Mouse (Mus musculus): Measurements from ENCODE around the gene Wdr54.
A peak's percentile ranks its signal among the peaks of the same experiment; 100 is the strongest.

Wdr54 gene

DNA sequence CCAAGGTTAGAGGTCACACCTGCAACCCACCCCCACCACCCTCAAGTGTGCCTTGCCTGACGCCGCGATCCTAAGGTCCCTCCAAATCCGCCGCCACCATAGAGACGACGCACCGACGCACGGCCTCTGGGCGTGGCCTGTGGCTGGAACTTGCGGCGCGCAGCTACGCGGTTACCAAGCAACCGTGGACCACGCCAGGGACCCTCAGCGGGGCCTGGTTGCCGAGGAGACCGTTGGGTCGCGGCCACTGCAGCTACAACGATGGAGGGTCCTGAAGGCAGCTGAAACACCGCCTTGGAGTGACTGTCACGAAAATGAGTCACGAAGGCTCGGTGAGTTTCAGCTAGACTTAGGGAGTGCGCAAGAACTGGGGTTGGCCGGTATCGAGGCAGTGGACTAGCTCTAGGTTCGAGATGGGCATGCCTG is at the start of gene Wdr54, which contains the start of gene 1700003E16Rik:
TSS of gene Wdr54 (minus strand) at position 139 of the 426 bp plus-strand sequence.
TSS of gene 1700003E16Rik (plus strand) at position 146 of the 426 bp plus-strand sequence.
- peak; percentile 84 for DNase-seq (ENCODE audit: extremely low read depth, insufficient read length, low spot score)

DNA sequence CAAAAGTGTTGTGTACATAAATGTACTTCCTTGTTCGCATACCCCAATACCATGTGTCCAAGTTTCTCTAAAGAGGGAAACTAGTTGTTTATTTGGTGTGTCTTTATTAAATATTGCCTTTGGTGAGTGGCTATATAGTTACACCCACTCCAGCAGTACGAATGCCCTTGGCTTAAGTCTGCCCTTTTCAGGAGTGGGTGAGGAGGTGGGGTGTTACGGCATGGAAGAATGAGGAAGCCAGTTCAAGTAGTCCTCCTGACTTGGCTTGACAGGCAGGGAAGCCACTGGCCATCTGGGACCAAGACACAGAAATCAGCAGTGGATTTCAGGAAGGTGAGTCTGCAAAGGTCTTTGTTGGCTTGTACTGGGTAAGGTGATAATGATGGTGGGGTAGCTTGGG is 49.7 kb upstream of the Wdr54 start:
- DNase-seq (ENCODE audit: extremely low read depth, insufficient read length, low spot score) = no peak

DNA sequence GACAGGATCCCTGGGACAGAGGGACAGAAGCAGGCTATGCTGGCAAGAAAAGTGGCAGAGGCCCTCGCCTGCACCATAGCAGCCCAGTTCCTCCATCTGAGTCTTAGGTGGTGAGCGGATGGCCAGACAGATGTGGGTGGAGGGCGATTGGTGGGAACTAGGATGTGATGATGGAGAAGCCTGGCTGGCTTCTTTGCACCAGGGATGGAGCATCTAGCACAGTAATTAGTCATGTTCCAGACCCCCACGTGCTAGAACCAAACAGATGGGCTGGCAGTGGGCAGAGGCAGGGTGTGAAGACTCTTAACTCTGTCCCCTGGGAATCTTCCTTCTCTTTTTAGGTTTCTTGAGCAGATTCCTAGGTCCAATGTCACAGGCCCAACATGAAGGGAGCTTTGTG is 47.1 kb upstream of the Wdr54 start:
- DNase-seq (ENCODE audit: extremely low read depth, insufficient read length, low spot score) = no peak

DNA sequence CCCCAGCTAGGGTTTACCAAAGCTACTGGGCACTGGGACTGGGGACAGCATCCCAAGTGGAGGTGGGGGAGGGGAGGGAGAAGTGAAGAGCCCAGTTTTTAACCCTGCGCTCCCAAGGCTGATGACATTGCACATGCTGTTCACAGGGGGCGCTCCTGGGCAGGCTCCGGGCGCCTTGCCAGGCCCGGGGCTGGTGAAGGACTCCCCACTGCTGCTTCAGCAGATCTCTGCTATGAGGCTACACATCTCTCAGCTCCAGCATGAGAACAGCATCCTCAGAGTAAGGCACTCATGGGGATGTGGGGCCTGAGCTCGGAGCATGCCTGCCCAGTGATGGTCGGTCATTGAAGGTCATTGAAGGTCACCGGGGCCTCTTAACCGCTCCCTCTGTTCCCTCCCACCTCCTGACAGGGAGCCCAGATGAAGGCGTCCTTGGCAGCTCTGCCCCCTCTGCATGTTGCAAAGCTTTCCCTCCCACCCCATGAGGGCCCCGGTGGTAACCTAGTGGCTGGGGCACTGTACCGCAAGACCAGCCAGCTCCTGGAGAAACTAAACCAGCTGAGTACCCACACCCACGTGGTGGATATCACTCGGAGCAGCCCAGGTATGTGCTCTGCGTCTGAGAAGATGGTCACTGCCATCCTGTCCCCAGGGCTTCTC is 41.3 kb upstream of the Wdr54 start:
- DNase-seq (ENCODE audit: extremely low read depth, insufficient read length, low spot score) = no peak

DNA sequence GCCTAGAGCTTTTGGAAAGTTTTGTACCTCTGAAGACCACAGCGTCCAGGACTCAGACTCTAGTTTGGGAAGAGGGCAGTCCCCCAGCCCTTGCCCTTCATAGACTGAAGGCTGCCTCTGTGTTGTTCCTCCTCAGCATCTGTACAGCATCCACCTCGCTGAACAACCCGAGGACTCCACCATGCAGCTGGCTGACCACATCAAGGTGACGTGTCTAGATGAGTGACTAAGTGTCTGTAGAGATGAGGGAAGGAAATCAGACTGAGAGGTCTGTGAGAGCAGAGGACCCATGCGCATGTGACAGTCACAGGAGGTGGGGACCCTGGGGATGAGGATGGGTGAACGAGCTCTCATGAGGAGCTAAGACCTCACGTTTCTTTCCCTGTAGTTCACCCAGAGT is 37.4 kb upstream of the Wdr54 start:
- DNase-seq (ENCODE audit: extremely low read depth, insufficient read length, low spot score) = no peak

DNA sequence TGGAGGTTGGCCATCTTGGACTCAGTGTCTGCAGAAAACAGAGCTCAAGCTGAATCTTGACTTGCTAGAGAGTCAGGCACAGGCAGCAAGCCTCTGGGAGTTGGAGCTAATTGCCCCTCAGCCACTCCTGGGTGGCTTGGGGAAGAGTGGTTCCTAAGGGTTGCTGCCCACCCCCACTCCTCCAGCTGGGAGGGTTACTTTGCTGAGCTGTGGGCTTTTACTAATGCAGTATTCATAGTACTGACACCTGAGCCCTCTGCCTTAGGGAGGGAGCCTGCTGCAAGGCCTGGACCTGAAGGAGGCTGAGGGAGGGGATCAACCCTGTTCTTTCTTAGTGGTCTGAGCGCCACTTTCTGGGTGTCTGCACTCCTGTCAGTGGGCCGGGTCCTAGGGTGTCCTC is 30.7 kb upstream of the Wdr54 start:
- DNase-seq (ENCODE audit: extremely low read depth, insufficient read length, low spot score) = no peak

DNA sequence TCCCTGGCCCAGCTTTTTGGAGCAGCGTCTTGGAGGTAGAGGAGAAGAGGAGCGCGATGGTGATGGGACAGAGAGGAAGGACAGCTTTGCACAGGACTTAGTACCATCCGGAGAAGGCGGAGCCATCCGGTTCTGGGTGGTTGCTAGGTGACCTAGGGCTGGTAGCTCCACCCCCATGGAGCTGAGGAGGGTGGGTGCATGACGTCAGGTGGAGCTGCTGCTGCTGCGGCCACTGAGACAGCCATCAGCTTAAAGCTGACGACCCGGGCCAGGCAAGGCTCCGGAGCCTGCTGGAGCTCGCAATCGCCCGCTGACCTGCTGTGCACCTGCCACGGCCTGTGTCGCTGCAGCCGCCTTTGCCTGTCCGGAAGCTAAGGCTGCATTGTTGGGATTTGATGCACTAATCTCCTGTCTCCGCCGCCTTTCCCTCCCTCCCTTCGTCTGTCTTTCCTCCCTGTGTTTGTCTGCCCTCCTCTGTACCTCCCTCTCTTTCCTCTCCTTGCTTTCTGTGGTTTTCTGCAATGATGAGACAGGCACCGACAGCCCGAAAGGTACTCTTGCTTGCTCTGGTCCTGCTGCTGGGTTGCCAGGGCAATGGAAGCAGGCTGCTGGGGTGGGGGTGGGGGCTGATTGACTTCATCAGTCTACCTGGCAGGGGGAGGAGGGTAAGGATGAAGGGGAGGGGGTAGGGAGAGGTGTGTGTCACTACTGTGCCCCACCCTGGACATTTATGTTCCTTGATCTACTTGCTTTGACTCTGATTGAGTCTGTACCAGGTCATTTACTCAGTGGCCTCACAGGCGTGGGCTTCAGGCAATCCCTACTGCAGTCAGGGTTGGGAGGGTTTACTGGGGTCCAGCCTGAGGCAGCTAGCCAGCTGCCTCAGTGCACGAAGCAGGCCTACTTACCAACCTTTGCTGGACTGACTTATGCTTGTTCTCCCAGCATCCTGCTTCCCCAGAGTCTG is 30.0 kb upstream of the Wdr54 start:
- DNase-seq (ENCODE audit: extremely low read depth, insufficient read length, low spot score) = no peak

DNA sequence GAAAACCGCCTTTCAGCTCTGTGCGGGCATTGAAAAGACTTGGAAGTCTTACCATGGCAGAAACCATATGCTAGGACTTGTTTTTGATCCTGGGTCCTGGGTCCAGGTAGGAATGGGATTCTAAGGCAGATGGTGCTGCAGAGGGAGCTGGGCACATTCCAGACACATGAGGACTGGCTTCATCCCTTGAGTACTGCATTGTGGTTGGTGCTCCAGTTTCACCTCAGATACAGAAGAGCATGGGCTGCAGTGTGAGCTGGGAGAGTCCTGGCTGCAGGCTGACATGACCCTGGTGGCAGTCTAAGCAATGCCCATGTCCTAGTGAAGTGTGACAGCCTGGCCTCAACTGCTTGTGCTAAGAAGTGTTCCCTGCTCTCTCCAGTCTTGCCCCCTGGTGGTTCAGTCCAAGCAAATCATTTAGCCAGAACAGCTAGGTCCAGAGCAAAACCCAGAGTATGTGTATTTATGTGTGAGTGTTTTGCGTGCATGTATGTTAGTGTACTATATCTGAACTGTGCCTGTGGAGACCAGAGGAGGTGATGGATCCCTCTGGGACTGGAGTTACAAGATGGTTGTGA is 28.8 kb upstream of the Wdr54 start:
- no peak for DNase-seq (ENCODE audit: extremely low read depth, insufficient read length, low spot score)

DNA sequence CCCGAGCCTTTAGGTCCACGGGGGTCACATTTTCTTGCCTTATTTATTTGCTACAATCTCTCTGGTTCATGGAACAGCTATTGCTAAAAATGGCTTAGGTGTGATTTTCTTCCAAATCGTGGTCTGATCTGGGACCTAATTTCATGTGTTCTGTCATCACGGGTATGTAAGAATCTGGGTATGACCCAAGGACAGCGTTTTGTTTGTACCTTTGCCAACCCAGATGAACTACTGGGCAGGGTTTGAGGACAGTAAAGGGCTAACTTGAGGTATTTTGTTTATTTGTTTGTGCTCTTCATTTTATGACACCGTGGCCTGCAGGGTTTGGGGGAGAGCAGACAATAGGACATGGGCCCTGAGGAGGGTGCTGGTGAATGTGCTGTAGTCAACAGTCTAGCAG is 24.4 kb upstream of the Wdr54 start:
- DNase-seq (ENCODE audit: extremely low read depth, insufficient read length, low spot score) = no peak

DNA sequence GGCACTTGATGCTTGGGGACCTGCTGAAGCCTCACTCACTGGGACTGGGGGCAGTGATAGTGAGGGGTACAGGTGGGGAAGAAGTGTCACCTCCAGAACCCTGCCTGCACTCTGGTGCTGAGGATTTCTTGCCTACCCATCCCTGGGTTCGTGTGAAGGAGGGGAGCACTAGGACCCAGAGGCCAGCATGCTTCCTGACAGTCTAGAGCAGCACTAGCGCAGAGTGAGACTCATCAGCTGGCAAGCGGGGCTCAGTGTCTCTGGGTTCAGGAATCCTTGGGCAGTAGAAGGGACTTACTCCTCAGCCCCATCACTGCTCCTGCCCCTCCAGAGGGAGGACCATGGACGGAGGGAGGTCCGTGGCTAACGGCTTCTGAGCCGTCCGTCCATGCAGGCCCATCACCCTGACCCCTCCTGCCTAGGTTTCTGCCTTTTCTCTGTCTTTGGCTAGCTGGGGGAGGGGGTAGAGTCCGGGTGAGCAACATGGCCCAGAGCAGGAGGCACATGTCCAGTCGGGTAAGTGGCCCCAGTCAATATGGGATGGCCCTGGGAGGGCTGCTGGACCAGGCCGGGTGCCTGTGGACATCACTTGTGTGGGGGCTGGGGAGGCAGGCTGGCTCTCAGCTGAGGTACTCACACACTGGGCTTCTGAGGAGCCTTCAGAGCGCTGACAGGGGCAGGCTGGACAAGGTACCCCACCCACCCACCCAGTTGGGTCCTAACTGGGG is 23.4 kb upstream of the Wdr54 start:
- DNase-seq (ENCODE audit: extremely low read depth, insufficient read length, low spot score) = no peak

DNA sequence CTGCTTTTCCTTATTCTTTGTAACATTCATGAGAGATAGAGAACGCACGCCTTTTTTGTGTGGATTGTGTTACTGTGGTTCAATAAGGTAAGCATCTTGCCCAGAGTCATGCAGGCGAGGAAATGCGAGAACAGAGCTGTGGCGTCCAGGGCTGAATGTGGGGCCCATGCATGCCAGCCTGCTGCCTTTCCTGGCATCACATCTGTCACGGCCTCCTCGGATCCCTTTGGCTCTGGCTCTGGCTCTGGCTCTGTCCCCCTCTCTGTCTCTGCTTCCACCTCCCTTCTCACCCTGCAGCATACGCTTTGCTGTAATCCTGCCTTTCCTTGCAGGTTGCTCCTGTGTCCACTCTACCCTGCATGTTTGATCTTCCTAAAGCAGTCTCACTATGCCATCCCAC is 19.8 kb upstream of the Wdr54 start:
- no peak for DNase-seq (ENCODE audit: extremely low read depth, insufficient read length, low spot score)

DNA sequence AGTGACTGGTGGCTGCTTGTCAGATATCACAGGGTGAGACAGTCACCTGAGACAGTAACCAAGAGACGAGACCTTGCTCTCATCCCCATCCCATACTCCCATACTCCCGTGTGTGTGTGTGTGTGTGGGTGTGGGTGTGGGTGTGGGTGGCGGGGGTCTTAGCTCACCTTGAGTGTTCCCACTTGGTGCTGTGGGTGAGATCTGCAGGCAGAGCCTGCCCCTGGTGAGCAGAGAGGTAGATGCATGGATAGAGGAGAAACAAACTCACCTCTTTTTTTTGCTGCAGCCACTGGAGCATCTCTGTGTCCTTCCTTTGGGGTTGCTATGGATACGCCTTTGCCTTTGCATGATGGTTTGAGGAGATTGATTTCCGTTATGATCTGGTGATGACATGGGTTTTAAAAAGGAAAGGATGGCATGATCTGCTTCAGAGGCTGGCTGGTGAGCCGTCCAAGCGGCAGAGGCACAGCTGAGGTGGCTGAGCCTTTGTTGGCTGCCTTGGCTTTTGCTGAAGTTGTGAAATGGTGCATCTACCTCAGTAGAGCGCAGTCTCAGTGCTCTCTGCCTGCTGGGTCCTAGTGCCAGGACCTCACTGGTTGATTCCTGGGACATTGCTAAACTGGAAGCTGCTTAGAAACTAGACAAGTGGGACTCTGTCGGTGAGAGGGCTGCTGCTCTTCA is 16.2 kb upstream of the Wdr54 start:
- no peak for DNase-seq (ENCODE audit: extremely low read depth, insufficient read length, low spot score)

DNA sequence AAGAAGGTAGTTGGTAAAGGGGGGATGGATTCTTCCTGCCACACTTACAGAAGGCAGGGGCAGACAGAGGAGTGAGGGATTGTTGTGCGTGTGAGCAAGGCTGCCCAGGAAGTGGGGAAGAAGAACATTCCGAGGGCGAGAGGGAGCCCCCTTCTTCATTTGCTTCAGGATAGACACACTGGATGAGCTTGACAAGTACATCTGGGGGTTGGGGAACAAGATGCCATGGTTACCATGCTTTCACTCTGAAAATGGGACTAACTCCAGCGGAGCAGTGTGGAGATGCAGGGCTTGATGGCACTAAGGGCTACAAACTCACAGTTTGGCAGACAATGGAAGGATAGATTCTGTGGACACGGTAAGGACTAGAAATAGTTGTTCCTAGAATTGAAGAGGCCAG is 14.9 kb upstream of the Wdr54 start:
- DNase-seq (ENCODE audit: extremely low read depth, insufficient read length, low spot score) = no peak

DNA sequence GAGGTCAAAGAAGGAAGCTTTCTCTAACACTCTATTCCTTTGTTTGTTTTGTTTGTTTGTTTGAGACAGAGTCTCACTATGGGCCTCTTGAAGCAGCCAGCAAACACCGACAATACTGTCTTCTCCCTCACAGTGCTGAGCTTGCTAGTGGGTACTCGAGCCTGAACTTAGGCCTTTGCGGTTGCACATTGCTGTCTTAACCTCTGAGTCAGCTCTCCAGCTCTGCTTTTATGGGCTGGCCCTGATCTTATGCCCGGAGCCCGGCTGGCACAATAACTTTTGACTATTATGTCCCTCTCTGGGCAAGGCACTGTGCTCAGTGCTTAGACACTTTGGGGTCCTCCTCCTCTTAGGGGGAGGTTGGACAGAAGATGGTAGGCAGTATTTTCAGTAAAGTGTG is 13.7 kb upstream of the Wdr54 start:
- DNase-seq (ENCODE audit: extremely low read depth, insufficient read length, low spot score) = peak; percentile 65

DNA sequence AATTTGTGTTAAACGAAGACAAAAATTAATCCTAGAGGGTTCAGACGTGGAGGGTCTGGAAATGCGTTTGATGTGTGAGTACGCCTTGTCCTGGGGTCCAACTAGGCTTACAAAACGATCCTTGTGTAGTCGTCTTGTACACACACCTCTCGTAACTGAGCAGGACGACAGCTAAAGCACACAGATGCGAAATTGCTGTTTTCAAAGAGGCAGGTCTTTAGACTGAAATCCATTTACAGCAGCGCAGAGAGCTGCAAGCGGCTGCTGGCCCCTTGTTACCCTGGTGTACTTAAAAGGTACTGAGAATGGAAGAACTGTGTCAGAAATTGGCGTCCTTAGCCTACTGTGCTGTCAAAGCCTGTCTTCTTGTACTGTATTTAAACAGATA is 10.0 kb upstream of the Wdr54 start:
- no peak for DNase-seq (ENCODE audit: extremely low read depth, insufficient read length, low spot score)

DNA sequence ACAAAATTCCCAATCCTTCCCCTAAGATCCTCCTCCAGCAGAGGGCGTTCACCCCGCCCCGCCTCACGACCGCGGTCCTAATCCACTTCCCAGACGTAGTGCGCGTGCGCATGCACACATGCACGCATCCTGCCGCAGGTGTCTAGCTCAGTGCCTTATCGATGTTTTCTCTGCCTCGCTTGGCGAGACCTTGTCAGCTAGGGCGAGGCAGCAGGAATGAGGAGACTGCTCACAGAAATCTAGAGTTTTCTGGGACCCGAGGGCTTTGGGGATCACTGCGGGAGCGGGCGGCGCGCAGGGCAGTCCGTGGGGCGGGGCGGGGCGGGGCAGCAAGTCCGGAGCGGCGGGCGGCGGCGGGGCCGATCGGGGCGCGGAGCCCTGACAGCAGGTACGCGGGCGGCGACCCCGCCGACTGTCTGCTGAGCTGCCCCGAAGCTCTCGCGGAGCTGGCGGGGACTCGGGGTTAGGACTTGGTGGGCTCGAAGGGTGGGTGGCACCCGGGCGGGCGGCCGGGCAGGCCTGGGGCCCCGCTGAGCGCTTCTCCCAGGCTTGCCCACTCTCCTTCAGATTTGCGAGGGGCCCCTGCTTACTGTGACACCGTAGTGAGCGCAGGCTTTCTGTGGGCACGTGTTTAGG is 9.5 kb upstream of the Wdr54 start, which contains the start of gene Dctn1:
TSS of gene Dctn1 (plus strand) at position 314 of the 636 bp plus-strand sequence.
- DNase-seq (ENCODE audit: extremely low read depth, insufficient read length, low spot score) = peak; percentile 90

DNA sequence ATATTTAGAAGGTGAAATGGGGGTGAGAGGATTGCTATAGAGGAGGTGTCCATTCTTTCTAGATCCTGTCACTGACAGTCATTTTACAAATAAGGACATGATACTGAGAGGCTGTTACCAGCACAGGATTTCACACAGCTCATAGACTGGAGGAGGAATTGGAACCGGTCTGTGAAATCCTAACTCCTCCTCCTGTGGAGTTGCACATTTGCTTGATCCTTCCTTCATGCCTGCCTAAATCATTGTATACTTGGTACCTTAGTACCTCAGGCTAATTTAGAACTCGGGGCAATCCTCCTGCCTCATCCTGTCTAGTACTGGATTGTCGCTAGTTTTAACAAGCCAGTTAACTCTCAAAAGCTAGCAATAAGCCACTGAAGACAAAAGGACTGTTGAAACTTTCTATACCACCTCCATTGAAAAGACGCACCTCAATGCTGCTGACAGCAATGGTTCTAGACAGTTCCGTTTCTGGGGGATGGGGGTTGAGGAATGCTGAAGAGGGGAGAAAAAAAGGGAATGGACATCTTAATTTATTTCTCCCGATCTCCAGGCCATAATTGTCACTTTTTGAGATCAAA is 8.9 kb upstream of the Wdr54 start:
- DNase-seq (ENCODE audit: extremely low read depth, insufficient read length, low spot score) = no peak

DNA sequence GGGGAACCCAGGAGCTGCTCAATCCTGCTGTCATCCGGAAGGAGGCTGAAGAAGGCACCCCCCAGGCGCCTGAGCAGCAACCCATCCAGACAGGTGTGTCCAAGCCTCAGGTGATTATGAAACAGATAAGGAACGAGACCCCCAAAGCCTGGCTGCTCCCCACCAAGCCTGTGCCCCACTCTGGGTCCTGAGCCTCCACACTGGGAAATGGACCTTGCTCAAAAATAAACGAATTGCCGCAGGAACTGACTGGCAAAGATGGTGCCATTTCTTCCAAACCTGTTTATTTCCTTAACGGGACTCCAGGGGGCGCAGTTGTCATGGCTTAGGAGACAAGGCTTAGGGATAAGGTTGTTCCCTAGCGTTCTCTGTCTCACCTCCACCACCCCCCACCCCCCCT is 6.5 kb upstream of the Wdr54 start:
- no peak for DNase-seq (ENCODE audit: extremely low read depth, insufficient read length, low spot score)

DNA sequence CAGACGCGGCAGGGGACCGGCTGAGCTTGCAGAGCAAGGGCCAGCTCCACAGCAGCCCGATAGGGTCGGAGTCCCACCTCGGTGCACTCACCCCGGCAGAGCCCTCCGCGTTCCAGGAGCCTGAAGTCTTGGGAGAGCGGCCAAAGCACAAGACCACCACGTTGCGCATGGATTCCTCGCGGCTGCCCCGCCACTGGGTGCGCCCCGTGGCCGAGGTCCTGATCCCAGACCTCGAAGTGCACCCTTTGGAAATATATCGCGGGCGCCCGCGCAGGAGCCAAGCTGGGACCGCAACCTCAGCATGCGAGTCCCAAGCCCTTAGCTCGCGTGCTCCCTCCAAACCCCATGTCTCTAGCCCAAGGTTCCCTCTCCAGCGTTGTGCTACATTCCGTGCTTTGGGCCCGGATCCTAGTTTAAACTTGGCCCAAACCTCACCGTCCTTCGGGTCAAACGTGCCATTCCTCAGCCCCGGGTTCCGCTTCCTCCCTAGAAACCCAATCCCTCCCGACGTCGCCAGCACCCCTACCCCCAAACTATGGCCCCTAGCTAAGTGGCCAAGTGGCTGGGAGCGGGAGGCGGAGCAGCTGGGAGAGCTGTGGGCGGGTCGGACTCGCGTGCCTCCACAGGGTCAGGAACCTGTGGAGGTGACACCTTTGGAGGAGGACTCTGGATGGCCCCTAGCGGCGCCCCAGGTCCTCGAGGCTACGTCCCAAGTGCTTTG is 5.9 kb upstream of the Wdr54 start:
- DNase-seq (ENCODE audit: extremely low read depth, insufficient read length, low spot score) = no peak

All from 3134 (cell line).